Mouse (Mus musculus) myocyte (in vitro differentiated cells): ENCODE results near the gene Slc38a3.

Experiments used
- CEBPB ChIP-seq: IDR thresholded peaks from 2 replicates; pipeline ENCODE4 v1.6.1; 2011; ENCODE audit warnings: mild to moderate bottlenecking, moderate library complexity; ENCODE audit not compliant: poor library complexity, insufficient read depth, severe bottlenecking
- E2F4 ChIP-seq: IDR thresholded peaks from one replicate; pipeline ENCODE4 v1.6.1; 2011; ENCODE audit warnings: mild to moderate bottlenecking, control low read depth, moderate library complexity; ENCODE audit not compliant: insufficient read depth
- MAX ChIP-seq: IDR thresholded peaks from one replicate; pipeline ENCODE4 v1.6.1; 2011; ENCODE audit warnings: low read depth, mild to moderate bottlenecking, control low read depth
- POLR2A ChIP-seq: IDR thresholded peaks from one replicate; pipeline ENCODE4 v1.6.1; 2011; ENCODE audit warnings: low read depth, mild to moderate bottlenecking, control low read depth, moderate library complexity; ENCODE audit not compliant: insufficient read length
- POLR2AphosphoS2 ChIP-seq: IDR thresholded peaks from one replicate; pipeline ENCODE4 v1.6.1; 2011; ENCODE audit warnings: low read depth, control low read depth; ENCODE audit not compliant: insufficient read length
- TCF12 ChIP-seq: IDR thresholded peaks from one replicate; pipeline ENCODE4 v1.6.1; 2011; ENCODE audit warnings: mild to moderate bottlenecking, control low read depth; ENCODE audit not compliant: poor library complexity, insufficient read depth, severe bottlenecking
- TCF3 ChIP-seq: IDR thresholded peaks from one replicate; pipeline ENCODE4 v1.6.1; 2011; ENCODE audit warnings: low read depth, control low read depth; ENCODE audit not compliant: insufficient read length

DNA sequence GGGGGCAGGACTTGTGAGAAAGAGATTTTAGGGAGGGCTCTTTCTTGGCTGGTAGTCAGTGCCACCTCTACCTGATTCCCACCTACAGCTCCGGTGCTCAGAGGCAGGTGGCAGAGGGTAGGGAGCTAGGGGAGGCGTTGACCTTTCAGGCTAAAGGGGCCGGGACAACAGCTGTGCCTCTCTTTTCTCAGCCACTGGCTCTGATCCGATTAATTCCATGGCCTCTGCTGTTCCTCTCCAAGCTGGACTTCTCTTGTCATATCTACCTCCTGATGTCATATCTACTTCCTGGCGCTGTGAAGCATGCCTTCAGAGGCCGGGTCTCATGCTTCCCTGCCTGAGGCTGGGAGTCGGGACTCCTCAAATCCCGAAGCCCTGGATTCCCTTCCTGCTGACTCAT, 1.3 kb downstream of the Slc38a3 start:
- TF ChIP-seq POLR2A (no peak), POLR2AphosphoS2 (no peak), MAX (no peak), CEBPB (no peak), TCF3 (no peak), E2F4 (no peak), TCF12 (no peak)
